Mouse (Mus musculus) thymus, adult 2 months (tissue): ENCODE data around the gene Agk.

Experiments
- CTCF ChIP-seq: fragments of 200-500 bp; IDR thresholded peaks from 2 replicates; pipeline ENCODE4 v1.5.1; 2012; ENCODE audit warnings: mild to moderate bottlenecking, control low read depth, low read length, moderate library complexity, borderline replicate concordance; ENCODE audit not compliant: control insufficient read depth, poor library complexity, insufficient read depth; ENCODE audit errors: extremely low read depth
- POLR2A ChIP-seq: fragments of 200-500 bp; IDR thresholded peaks from 2 replicates; pipeline ENCODE4 v1.6.1; 2012; ENCODE audit warnings: mild to moderate bottlenecking, low read length, control low read depth, moderate library complexity; ENCODE audit not compliant: control insufficient read depth, poor library complexity, insufficient read depth; ENCODE audit errors: extremely low read depth

- TF ChIP-seq CTCF: no peak
- no peak for TF ChIP-seq POLR2A
These were observed 55.2 kb downstream of the Agk start for GRCm38 (mm10) chr6:40380181-40380580.
